In the genomic region with DNA sequence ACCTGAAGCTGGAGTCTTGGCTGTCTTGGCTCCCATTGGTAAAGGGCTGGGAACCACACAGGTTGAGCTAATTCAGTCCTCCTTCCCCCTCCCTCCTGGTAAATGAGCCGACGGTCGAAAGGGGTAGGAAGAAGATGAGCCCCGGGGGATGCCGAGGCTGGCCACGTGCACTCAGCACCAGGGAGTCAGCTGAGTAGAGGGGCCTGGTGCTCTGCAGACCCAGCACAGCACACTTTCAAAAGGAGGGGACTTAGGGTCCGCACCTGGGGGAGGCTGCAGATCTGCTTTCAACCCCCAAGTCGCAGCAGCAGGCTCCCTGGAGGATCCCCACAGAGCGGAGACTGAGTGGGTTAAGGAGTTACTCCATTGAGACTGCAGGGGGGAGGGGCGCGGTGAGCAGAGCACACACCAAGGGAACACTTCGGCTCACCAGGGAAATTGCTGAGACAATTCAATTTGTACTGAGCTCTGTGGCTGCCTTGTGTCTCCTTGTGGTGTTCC, we compare ENCODE assay signal across 7 mouse cellular contexts. TPM values are rescaled to one million over a fixed set of nuclear protein-coding genes. Genes with fewer than 3 reads are reported as not detected.
A peak's percentile ranks its signal among the peaks of the same experiment; 100 is the strongest.
DNase-seq lines count a peak whose midpoint lies in the region; ATAC-seq lines count a peak whose summit lies in the region.

No protein-coding gene starts in this region.

- H3K9ac ChIP-seq in lung, embryonic 16.5 days (ENCODE audit: low read length), result peak overlapping the region; percentile 37
- H3K9ac ChIP-seq in embryonic facial prominence, embryonic 11.5 days (replicated peaks; ENCODE audit: low read length), result peak overlapping the region; percentile 39; the same call in 1 of the 2 replicates
- no peak overlapping the region for H3K9ac ChIP-seq in intestine, embryonic 14.5 days (ENCODE audit: low read length)

- H3K4me1 ChIP-seq in lung, embryonic 16.5 days (replicated peaks; ENCODE audit: control insufficient read depth, insufficient read depth, low read length), result peaks cover 34% of the 10 kb centered on the region
- peaks cover 14% of the 10 kb centered on the region for H3K4me1 ChIP-seq in embryonic facial prominence, embryonic 11.5 days (ENCODE audit: control insufficient read depth, insufficient read depth, low read length)
- H3K4me1 ChIP-seq in intestine, embryonic 14.5 days (replicated peaks; ENCODE audit: control insufficient read depth, insufficient read depth, low read length), result peaks cover 33% of the 10 kb centered on the region

- H3K4me2 ChIP-seq in lung, embryonic 16.5 days (ENCODE audit: low read depth, low read length), result peak overlapping the region; percentile 91
- peak overlapping the region; percentile 39 for H3K4me2 ChIP-seq in embryonic facial prominence, embryonic 11.5 days (ENCODE audit: low read depth, low read length)
- H3K4me2 ChIP-seq in intestine, embryonic 14.5 days (ENCODE audit: low read length), result peak overlapping the region; percentile 97

- peaks cover 2% of the 10 kb centered on the region; the same call in 1 of the 2 replicates for H3K27me3 ChIP-seq in lung, embryonic 16.5 days (ENCODE audit: control insufficient read depth, insufficient read depth, low read depth, low read length)
- H3K27me3 ChIP-seq in embryonic facial prominence, embryonic 11.5 days (ENCODE audit: control insufficient read depth, insufficient read depth, low read length), result no peaks in the 10 kb centered on the region
- H3K27me3 ChIP-seq in intestine, embryonic 14.5 days (replicated peaks; ENCODE audit: control insufficient read depth, insufficient read depth, low read length), result no peaks in the 10 kb centered on the region; the same call in 1 of the 2 replicates

- no peaks in the 10 kb centered on the region for H3K9me3 ChIP-seq in lung, embryonic 16.5 days (ENCODE audit: control insufficient read depth, low read length)
- H3K9me3 ChIP-seq in embryonic facial prominence, embryonic 11.5 days (replicated peaks; ENCODE audit: control insufficient read depth, low read length), result no peaks in the 10 kb centered on the region
- no peaks in the 10 kb centered on the region for H3K9me3 ChIP-seq in intestine, embryonic 14.5 days (ENCODE audit: control insufficient read depth, low read length)

- ATAC-seq in lung, embryonic 16.5 days (ENCODE audit: low read depth), result no peak
- ATAC-seq in embryonic facial prominence, embryonic 11.5 days (replicated peaks; ENCODE audit: insufficient number of reproducible peaks, low FRiP score, low TSS enrichment, low read depth), result no peak
- no peak for ATAC-seq in intestine, embryonic 14.5 days (replicated peaks; ENCODE audit: low FRiP score, low TSS enrichment, low read depth)

- WGBS in lung, embryonic 16.5 days, result 9% methylated on average over 12 of the region's 12 CpGs
- WGBS in embryonic facial prominence, embryonic 11.5 days, result 2% methylated on average over 12 of the region's 12 CpGs
- 13% methylated on average over 12 of the region's 12 CpGs for WGBS in intestine, embryonic 14.5 days

- no peak for DNase-seq in lung, postnatal 4 days
- peak; percentile 62 for DNase-seq in embryonic facial prominence, embryonic 11.5 days (ENCODE audit: low spot score)
- DNase-seq in intestine, embryonic 14.5 days (ENCODE audit: low spot score), result peak; percentile 63
- DNase-seq in retina, postnatal 1 day, result peak; percentile 68
- no peak for DNase-seq in ovary, adult 18-20 months (ENCODE audit: low spot score)
- DNase-seq in spleen, adult 18-20 months, result no peak

- H3K36me3 ChIP-seq in lung, embryonic 16.5 days (ENCODE audit: control insufficient read depth, insufficient read depth, low read length), result no peaks in the 10 kb centered on the region
- H3K36me3 ChIP-seq in embryonic facial prominence, embryonic 11.5 days (replicated peaks; ENCODE audit: control insufficient read depth, insufficient read depth, low read depth, low read length), result no peaks in the 10 kb centered on the region
- H3K36me3 ChIP-seq in intestine, embryonic 14.5 days (ENCODE audit: control insufficient read depth, insufficient read depth, low read length), result no peaks in the 10 kb centered on the region

- no peak overlapping the region for H3K27ac ChIP-seq in lung, embryonic 16.5 days (ENCODE audit: low read length)
- peak overlapping the region; percentile 47; the same call in 1 of the 2 replicates for H3K27ac ChIP-seq in embryonic facial prominence, embryonic 11.5 days (replicated peaks; ENCODE audit: low read depth, low read length)
- no peak overlapping the region for H3K27ac ChIP-seq in intestine, embryonic 14.5 days (ENCODE audit: low read depth)

- no peak overlapping the region for H3K4me3 ChIP-seq in lung, embryonic 16.5 days (ENCODE audit: low read length)
- H3K4me3 ChIP-seq in embryonic facial prominence, embryonic 11.5 days (ENCODE audit: low read depth, low read length), result peak overlapping the region; percentile 22
- H3K4me3 ChIP-seq in intestine, embryonic 14.5 days (ENCODE audit: low read depth, low read length), result 0 out of 2 replicates have a peak overlapping the region, but pooled peaks have one; percentile 1

RNA-seq across cellular contexts. Expression of a gene that starts 2.2 kb away (rescaled TPM):
- 4.6 and 5.5 TPM in 2 replicates for polyA plus RNA-seq in lung, embryonic 16.5 days (2015; fragmentation: Nextera tagmentation; extraction: Ambion mirVana)
- polyA plus RNA-seq in embryonic facial prominence, embryonic 11.5 days (2014; fragmentation: Nextera tagmentation; extraction: Ambion mirVana), result 8.4 and 9.8 TPM in 2 replicates
- polyA plus RNA-seq in intestine, embryonic 14.5 days (2014; fragmentation: Nextera tagmentation; extraction: Ambion mirVana), result 10.9 and 11.2 TPM in 2 replicates

RNA-seq across cellular contexts. Expression of a gene that starts 28.7 kb away (rescaled TPM):
- polyA plus RNA-seq in lung, embryonic 16.5 days (2015; fragmentation: Nextera tagmentation; extraction: Ambion mirVana), result 0.88 and 0.91 TPM in 2 replicates
- polyA plus RNA-seq in embryonic facial prominence, embryonic 11.5 days (2014; fragmentation: Nextera tagmentation; extraction: Ambion mirVana), result 0.43 and 0.59 TPM in 2 replicates
- 0.28 and 0.67 TPM in 2 replicates for polyA plus RNA-seq in intestine, embryonic 14.5 days (2014; fragmentation: Nextera tagmentation; extraction: Ambion mirVana)

RNA-seq across cellular contexts. Expression of a gene that starts 56.8 kb away (rescaled TPM):
- 6.5 and 7.4 TPM in 2 replicates for polyA plus RNA-seq in lung, embryonic 16.5 days (2015; fragmentation: Nextera tagmentation; extraction: Ambion mirVana)
- polyA plus RNA-seq in embryonic facial prominence, embryonic 11.5 days (2014; fragmentation: Nextera tagmentation; extraction: Ambion mirVana), result 2.9 and 3.1 TPM in 2 replicates
- polyA plus RNA-seq in intestine, embryonic 14.5 days (2014; fragmentation: Nextera tagmentation; extraction: Ambion mirVana), result 4.7 and 5.1 TPM in 2 replicates

Comparison
In these comparisons a context has a peak if more than half of its experiments do, and no peak if none do; other contexts are left out.
1. H3K4me2 ChIP-seq: peak in every context shown above with its lines; median percentile 97 in intestine, embryonic 14.5 days; 91 in lung, embryonic 16.5 days; 39 in embryonic facial prominence, embryonic 11.5 days.
2. DNase-seq: peak in embryonic facial prominence, embryonic 11.5 days (single experiment), intestine, embryonic 14.5 days (single experiment) and retina, postnatal 1 day (single experiment); none in lung, postnatal 4 days (0 of 2), ovary, adult 18-20 months (single experiment) and spleen, adult 18-20 months (0 of 2).